Mouse (Mus musculus): ENCODE data around the gene Clmp.

Clmp gene

GRCm38 (mm10) chr9:40693768-40694167 lies 8.0 kb downstream of the Clmp start:
- DNase-seq = no peak

GRCm38 (mm10) chr9:40694284-40694683 lies 8.5 kb downstream of the Clmp start:
- no peak for DNase-seq

GRCm38 (mm10) chr9:40696086-40696485 lies 10.3 kb downstream of the Clmp start:
- DNase-seq = no peak

GRCm38 (mm10) chr9:40699194-40699593 lies 13.4 kb downstream of the Clmp start:
- DNase-seq = no peak

- DNase-seq = no peak
These were observed 14.5 kb downstream of the Clmp start for GRCm38 (mm10) chr9:40700253-40700652.

GRCm38 (mm10) chr9:40704364-40705276 lies 18.9 kb downstream of the Clmp start:
- no peak for DNase-seq

- DNase-seq = no peak
These were observed 22.8 kb downstream of the Clmp start for GRCm38 (mm10) chr9:40708448-40709140.

- no peak for DNase-seq
These were observed 23.4 kb downstream of the Clmp start for GRCm38 (mm10) chr9:40709141-40709537.

GRCm38 (mm10) chr9:40709587-40709986 lies 23.8 kb downstream of the Clmp start:
- DNase-seq = no peak

- no peak for DNase-seq
These were observed 24.2 kb downstream of the Clmp start for GRCm38 (mm10) chr9:40709991-40710390.

- DNase-seq = peak; percentile 24
These were observed 25.9 kb downstream of the Clmp start for GRCm38 (mm10) chr9:40711654-40712053.

- DNase-seq = no peak
These were observed 31.6 kb downstream of the Clmp start for GRCm38 (mm10) chr9:40717182-40717874.

GRCm38 (mm10) chr9:40717875-40718185 lies 32.1 kb downstream of the Clmp start:
- DNase-seq = no peak

GRCm38 (mm10) chr9:40720881-40721280 lies 35.1 kb downstream of the Clmp start:
- DNase-seq = no peak

- DNase-seq = no peak
These were observed 37.6 kb downstream of the Clmp start for GRCm38 (mm10) chr9:40723311-40723772.

- DNase-seq = no peak
These were observed 39.2 kb downstream of the Clmp start for GRCm38 (mm10) chr9:40724978-40725377.

GRCm38 (mm10) chr9:40727140-40727823 lies 41.5 kb downstream of the Clmp start:
- DNase-seq = no peak

- DNase-seq = no peak
These were observed 42.2 kb downstream of the Clmp start for GRCm38 (mm10) chr9:40727824-40728495.

- DNase-seq = no peak
These were observed 44.5 kb downstream of the Clmp start for GRCm38 (mm10) chr9:40730302-40730700.

GRCm38 (mm10) chr9:40730701-40731590 lies 45.2 kb downstream of the Clmp start:
- DNase-seq = peak; percentile 61

- no peak for DNase-seq
These were observed 45.9 kb downstream of the Clmp start for GRCm38 (mm10) chr9:40731591-40732048.
